Mouse (Mus musculus): ENCODE measurements around the gene Gm20532.

Gm20532 gene

DNA sequence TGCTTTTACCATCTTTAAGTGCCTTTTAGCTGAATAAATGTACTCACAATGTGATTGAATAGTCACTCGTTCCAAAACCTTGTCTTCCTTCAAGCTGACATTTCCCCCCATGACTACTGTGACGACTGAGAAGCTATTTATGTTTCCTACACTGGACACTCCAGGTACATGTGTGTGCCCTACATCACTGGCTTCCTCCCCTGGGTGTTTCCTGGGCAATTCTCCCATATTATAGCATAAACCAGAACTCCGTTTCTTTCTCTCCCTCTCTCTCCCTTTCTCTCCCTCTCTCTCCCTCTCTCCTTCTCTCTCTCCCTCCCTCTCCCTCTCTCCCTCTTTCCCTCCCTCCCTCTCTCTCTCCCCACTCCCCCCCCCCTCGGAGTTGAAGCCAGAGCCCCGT, 12.6 kb upstream of the Gm20532 start:
- no peak for DNase-seq

DNA sequence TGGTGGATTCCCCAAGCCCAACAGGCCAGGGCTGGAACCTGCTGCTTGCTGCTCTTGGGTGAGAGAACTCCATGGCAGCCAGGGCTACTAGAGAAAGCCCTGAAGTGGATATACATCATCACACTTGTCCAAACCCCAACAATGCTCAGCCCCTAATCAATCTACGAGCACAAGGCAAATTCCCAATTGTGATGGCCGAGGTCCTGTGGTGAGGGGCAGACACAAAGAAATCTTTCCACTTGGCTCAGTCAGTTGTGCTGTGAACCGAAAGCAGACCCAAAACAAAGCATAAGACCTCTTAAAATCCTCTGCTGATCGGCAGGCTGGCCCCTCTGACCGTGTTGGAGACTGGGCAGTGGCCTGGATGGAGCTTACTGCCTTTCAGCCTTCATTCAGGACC, 11.6 kb upstream of the Gm20532 start:
- DNase-seq = no peak

DNA sequence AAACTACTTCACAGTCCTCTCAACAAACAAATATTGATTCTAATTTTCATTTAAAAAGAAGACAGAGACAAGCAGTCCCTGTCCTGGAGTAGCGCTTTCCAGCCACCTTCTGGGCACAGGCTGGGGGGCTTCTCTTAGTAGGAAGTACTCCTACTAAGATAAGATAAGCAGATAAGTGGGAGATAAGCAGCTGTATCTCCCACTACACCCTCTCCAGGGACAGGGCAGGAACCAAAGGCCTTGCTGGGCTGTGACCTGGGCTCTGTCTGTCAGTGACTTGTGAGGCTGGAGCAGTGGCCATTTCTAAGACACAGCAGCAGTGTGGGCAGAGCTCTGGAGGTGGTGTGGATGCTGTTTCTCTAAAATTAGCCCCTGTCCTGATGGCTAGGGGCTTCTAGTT, 11.1 kb upstream of the Gm20532 start:
- DNase-seq = no peak

DNA sequence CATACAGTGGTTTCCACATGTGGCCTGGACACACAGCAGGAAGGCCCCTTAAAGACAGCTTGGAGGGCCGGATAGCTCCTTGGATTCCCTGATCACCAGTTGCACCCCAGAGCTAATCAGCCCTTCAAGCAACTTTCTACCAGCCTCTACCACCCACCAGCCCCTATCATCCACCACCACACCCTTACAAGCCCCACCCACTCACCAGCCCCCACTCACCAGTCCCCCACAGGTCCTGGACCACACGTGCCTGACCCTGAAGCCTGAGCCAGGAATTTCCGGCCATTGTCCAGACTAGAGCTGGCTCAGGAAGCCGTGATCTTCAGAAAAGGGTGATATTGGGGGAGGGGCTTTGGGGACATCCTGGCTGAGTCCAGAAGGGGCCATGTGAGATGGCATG, 10.6 kb upstream of the Gm20532 start:
- peak; percentile 61 to 76 for DNase-seq

DNA sequence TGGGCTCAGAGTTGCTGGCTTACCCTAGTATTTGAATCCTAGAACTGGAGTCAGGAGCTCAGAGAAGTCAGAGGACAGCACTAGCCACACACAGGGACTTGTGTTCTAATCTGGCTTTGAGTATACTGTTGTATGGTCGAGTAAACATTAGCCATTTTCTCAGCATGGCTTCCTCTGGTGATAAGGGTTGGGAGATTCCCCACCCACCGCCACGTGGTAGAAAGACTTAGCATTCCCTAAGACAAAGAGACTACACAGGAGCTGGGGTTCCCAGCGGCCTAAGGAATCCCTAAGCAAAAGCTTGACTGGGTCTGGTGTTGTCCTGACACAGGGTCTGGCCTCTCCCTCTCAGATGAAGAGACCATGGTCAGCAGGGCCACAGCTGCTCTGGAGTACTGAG, 10.0 kb upstream of the Gm20532 start:
- no peak for DNase-seq

DNA sequence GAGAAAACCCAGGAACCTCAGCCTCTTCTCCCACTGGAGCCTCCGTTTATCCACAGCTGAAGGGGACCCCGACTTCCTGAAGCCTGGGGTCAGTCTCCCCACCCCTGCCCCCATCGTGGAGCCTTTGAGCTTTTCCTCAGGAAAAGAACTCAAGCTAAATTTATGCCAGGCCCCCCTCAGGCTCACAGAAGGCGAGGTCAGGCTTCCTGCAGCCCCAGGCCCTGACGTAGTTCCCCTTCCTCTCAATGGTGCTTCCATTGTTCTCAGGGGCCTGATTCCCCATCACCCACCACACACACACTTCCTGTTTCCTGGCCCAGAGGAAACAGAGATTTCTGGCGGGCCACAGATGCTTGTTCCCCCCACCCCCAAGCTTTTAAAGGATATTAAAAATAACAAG, 8.1 kb upstream of the Gm20532 start:
- peak; percentile 61 to 74 for DNase-seq

DNA sequence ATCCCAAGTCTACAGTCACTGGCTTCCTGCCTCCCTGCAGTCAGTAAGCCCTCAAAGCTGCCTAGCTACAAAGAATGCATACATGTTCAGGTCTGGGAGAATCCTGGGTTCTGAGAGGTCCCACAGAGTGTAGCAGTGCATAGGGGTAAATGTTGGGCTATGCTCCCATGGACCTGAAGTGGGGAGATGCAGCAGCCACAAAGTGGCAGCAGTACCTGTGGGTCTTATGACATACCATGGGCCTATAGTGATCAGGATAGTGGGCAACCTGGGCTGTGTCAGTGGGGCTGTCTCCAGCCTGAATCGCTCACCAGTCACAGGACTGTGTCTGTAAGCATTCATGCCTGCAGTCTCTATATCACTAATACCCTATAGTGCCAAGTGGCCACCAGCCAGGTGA, 6.7 kb upstream of the Gm20532 start, which contains the start of gene Egfl7:
Gene Egfl7 (plus strand): TSS at position 301 of the 400 bp plus-strand sequence.
- DNase-seq = no peak

DNA sequence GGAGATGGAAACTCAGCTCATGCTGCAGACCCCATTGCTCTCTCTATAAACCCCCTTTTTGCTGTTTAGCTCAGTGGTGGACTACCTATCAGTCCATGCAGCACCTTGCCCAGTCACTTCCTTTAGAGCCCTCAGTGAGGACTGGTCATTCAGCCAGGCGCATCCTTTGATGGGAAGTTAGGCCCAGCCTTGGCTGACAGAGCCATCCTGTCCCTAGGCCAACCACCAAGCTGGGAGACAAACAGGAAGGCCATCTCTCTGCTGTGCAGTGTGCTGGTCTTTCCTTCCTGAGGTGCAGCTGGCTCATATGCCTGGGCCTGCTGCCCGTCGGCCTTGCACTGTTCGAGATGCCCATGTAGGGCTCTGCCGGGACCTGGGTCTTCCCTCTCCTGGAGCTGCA, 5.7 kb upstream of the Gm20532 start:
- no peak for DNase-seq

DNA sequence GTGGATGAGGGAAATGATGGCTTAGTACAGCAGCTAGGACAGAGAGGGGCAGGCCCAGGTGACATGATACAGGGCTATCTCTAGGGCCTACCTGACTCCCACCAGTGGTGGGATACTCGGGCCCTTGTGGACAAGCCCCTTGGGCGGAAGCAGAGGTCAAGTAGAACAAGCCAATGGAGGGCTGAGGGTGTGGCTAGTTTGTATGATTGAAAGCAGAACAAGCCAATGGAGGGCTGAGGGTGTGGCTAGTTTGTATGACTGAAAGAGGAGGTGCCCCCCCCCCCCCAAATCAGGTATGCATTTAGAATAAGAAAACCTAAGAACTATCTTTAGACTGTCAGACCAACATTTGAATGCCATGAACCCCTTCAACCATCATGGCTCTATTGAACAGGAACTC, 4.2 kb upstream of the Gm20532 start:
- DNase-seq = no peak

DNA sequence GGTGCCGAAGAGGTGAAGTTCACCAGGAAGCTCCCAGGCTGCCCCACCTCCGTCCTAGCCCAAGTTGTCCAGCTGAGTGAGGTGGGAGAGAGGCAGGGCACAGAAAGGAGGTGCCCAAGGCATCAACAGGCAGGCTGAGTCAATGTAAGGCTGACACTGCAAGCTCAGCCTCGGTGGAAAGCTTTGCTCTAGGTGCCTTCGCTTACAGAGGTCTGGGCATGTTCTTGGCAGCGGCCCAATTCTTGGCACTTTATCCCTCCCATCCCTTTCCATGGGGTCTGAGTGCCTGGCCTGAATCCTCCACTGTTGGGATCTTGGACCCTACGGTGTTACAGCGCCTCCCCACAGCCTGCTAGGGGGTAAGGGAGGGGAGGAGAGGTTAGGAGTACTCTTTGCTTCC, 3.7 kb upstream of the Gm20532 start:
- no peak for DNase-seq

DNA sequence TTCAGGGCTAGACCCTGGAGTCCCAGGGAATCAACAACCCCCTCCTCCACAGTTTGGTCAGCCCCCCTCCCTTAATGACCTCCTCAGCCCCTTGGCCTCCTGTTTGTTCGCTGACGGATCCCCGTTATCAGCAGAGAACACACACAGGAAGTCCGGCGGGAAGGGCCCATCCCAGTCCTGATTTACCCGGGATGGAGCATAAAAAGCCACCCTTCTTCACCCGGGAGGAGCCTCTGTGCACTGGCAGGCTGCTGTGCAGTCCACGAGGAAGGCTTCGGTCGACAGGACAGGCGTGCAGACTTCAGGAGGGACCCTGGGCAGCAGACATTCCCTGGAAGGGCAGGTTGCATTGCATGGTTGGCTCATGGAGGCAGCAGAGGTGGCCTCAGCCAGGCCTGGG, 2.8 kb upstream of the Gm20532 start:
- peak; percentile 68 to 77 for DNase-seq

DNA sequence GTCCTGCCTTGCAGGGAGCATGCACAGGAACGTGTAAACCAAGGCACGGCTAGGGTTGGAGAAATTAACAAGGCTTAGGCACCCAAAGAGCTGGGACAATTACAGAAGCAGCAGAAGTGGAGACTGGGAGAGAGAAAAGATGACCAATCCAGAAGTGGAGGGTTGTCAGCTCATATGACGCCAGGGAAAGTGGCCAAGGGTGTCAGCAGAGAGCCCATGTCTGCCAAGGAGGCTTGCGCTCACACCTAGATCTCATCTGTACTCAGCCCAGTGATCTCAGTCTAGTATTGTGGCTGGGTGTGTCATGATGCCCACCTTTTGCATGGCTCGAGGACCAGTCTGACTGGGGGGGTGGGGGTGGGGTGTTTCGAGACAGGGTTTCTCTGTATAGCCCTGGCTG, 726 bp upstream of the Gm20532 start:
- no peak for DNase-seq

DNA sequence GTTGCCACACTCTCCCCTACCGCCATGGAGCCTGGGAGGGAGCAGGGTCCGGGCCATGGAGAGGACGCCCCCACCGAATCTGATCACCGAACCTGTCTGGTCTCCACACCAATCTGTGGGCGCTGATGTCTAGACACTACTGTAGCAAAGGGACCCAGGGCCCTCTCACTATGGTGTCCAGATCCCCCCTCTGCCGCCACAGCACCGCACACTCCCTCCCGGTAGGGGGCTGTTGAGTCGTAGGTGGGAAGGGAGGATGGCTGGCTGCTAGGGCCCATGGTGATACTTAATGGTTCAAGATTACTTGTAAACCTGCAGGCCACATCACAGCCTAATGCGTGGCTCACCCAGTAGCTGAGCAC, 586 bp downstream of the Gm20532 start:
- peak; percentile 56 to 66 for DNase-seq

DNA sequence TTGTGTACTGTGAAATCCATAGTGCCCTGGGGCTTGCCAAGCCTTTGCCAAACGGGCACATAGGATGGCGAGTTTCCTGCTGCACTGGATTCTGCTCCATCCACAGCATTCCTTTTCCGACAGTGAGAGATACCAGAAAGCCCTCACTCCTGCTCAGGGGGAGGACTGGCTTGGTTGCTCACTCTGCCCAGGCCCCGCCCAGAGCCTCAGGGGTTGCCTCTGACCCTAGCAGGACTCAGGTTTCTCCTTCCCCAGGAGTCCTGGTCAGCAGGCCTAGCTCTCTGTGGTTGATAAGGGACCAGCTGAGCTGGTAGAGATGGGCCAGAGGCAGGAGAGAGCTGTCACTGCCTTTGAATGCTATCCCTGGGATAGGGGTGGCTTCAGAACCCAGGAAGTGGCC, 2.1 kb downstream of the Gm20532 start:
- DNase-seq = peak; percentile 51 to 67

DNA sequence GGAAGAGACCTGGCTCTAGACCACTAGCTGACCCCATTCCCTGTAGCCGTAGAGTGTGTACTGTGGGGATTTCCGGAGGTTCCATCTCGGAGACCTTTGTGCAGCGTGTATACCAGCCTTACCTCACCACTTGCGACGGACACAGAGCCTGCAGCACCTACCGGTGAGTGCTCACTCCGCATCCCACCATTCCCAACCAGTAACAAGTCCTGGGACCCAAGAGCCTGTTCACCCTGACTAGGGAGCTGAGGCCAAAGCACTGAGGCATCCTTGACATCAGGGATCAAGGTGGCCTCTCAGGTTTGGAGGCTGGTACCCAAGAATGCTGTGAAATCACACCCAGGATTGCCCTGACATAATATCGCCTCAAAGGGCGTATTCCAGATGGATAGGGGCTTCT, 2.8 kb downstream of the Gm20532 start:
- DNase-seq = no peak

DNA sequence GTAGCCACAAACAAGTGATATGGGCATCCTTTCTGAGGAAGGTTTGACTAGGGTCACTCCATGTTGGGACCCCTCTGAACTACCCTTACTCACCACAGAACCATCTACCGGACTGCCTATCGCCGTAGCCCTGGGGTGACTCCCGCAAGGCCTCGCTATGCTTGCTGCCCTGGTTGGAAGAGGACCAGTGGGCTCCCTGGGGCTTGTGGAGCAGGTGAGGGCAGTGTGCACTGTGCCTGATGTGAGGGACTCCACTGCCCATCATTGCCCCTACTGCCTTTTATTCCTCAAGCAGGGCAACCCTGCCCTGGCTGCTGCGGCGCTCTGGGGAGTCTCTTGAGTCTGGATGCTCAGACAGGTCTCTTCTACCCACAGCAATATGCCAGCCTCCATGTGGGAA, 3.8 kb downstream of the Gm20532 start:
- DNase-seq = no peak

DNA sequence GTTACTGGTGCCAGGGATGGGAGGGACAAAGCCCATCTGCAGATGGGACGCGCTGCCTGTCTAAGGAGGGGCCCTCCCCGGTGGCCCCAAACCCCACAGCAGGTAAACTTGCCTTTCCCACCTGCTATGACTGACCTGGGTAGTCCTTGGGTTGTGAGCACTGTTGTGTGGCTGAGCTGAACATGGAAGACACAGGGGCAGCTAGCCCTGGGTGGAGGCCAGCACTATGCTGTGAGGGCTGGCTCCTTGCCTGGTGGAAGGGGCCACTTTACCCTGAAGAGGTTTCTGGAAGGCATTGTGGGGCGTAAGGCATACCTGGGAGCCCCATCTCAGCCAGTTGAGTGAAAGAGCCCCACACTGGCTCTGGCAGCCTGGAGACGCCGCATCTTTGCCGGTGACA, 4.5 kb downstream of the Gm20532 start:
- DNase-seq = no peak

DNA sequence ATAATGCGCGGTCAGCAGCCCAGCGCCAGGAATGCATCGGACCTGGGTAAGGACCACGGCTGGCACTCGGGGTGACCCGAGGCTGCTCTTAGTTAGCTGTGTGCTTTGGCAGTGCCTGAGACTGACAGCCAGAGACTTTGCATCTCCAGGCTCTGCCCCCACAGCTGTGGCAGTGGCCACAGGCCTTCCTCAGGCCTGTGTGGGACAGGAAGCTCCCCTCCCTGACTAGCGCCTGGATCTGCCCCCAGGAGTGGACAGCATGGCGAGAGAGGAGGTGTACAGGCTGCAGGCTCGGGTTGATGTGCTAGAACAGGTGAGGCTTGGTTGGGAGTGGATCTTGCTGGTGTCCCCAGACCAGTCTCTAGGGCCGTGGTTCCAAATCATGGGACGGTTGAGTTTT, 5.0 kb downstream of the Gm20532 start:
- no peak for DNase-seq

DNA sequence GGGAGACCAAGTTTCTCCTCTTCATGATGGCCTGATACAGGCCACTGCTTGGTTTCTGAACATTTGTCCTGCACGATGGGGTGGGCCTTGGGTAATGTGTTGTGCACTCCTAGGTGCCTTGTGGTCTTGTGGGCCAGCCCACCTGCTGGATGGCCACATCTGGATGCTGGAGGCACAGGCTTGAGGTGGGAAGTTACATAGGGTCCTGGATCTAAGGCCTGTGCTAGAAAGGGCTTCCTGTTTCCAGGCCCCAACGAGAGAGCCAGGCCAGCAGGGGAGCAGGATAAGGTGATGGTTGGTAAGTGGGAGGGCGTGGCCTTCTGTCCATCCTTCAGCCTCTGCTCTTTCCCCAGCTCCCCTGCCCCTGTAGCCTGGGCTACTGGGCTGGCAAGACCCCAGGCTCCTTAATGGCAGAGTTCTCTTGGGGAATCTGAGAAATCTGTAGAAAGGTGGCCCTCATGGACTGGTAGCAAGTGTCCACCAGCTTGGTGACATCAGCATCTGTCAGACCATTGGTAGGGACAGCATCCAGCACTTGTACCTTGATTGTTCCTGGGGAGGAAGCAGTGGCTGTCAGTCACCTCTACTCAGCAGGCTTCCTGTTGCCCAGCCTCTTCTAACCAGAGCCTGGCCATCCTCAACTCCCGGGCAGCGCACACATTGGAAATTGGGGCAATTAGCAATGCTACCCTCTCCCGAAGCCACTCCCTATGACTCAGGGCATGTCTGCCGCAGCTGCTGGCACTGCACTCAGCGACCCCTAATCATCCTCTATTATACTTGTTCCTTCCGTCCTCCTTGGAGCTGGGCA, 7.0 kb downstream of the Gm20532 start:
- DNase-seq = no peak

DNA sequence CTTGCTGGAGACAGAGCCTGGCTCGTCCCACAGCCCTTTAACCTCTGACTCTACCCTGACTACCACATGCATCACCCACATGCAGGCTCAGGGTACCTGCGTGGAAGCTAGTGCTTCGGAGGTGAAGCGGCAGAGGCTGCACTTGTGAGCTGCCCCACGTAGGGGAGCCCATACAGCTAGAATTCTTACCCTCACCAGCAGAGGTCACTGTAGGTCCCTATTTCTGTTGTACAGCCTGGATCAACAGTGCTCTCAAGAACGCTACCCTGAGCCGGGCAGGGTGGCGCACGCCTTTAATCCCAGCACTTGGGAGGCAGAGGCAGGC, 7.5 kb downstream of the Gm20532 start:
- DNase-seq = peak; percentile 62 to 70

DNA sequence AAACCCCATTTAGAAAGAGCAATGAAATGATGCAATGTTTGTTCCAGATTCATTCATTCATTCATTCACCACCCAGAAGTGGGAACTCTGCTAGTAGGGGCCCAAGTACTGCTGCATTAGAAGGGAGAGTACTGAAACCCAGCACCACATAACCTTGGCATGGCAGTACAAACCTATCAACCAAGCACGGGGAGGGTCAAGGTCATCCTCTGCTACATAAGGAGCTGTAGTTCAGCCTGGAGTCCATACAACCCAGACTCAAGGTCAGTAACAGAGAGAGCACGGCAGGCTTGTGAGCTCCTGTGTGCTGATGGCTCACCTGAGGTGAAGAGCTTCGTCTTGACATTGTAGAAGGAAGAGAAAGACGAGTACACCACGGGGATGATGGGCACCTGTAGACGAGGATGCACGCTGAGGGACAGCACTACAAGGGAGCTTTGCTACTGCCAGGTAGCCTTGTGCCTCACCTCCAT, 8.1 kb downstream of the Gm20532 start:
- no peak for DNase-seq

DNA sequence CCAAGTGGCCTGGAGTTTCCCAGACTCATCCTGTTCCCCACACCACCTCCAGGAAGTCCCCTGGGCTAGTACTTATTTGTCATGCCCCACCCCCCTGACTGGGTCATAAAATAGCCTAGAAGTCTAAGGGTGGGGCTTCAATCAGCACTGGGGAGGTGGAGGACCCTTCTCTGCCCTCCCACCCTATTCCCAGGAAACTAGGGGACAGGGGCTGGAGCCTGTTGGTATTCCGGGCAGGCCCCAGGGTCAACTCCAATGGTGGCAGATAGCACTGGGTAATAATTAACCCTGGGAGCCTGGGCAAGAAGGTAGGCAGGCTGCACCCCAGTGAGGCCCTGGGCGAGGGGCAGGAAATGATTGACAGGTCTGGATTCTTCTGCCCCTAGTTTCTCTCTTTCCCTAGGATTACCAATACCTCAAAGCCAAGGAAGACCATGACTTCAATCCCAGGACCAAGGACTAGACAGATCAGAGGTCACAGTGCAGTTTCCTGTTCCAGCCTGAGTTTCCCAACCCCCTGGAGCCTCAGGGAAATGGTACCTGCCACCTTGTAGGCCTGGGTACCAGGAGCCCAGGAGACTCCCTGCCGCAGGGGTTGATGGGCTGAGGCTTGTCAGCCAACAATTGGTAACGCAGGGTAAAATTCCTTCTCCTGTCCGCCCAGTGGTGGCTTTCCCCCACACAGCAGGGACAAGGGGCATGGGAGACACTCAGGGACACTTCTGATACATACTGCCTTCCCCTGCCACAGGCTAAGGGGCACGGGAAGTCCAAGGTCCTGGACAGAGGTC, 8.7 kb downstream of the Gm20532 start:
- DNase-seq = peak; percentile 60 to 77

DNA sequence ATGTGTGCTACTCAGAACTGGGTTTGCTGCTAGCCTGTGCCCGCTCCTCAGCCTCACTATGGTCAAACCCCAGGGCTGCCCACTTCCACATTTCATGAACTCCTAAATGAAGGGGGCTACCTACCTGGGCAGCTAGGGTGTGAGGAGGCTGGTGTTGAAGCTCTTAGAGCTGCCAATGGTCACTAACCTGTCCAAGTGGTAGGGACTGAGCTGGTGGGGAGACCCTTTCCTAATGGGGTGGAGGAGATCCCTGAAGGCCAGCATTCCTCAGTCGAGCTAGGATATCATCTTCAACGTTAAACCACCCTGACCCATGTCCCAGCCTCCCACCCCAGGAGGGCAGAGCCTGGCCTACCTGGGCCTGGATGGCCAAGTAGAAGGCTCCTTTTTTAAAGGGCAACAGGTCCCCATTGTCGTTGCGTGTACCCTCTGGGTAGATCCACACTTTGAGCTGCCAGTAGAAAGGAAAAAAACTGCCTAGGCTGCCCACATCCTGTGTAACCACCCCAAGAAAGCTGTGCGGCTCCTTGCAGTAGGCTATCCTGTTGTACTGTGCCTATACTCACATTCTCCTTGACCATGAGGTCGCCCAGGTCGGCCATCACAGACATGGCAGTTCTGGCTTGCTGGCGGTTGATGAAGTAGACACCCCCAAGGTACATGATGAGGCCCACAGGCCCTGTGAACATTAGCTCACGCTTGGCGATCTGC, 9.4 kb downstream of the Gm20532 start:
- DNase-seq = peak in 1 of 2 experiments; percentile 24

DNA sequence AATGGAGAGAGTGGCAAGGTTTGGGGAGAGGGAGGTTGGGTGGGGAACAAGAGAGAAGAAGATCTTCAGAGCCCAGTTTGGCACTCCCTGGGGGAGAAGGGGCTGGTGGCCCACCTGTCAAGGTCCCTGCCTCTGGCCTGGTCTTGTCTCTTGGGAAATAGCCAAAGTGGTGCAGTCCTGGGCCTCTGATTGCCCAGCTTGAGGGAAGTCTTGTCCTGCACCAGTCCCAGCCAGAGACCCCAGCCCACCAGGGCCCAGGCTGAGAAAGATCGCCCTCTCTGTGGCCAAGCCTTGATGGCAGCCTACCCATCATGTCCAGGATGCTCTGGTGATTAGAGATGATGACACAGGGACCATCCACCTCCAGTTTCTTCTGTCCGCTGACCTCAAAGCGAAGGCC, 10.5 kb downstream of the Gm20532 start:
- no peak for DNase-seq
